Mouse (Mus musculus): ENCODE results near the gene Ppy. TPM values are rescaled to one million over a fixed set of nuclear protein-coding genes. Genes with fewer than 3 reads are reported as not detected.

Ppy gene
- polyA plus RNA-seq, 2 experiments from 2014 or later = not detected

GRCm38 (mm10) chr11:102087931-102088898, 12.9 kb downstream of the Ppy start, which contains the start of gene Mpp2:
TSS of gene Mpp2 (minus strand) at chr11:102088515.
- peak; percentile 24 for ATAC-seq

GRCm38 (mm10) chr11:102087081-102087751, 13.9 kb downstream of the Ppy start:
- ATAC-seq = peak; percentile 83

- ATAC-seq = no peak
Measured at GRCm38 (mm10) chr11:102086331-102086730, 14.8 kb downstream of the Ppy start.

- no peak for ATAC-seq
Measured at GRCm38 (mm10) chr11:102084159-102084558, 17.0 kb downstream of the Ppy start.

GRCm38 (mm10) chr11:102083193-102083592, 17.9 kb downstream of the Ppy start:
- no peak for ATAC-seq

GRCm38 (mm10) chr11:102082322-102082721, 18.8 kb downstream of the Ppy start:
- ATAC-seq = no peak

GRCm38 (mm10) chr11:102073722-102074121, 27.4 kb downstream of the Ppy start:
- ATAC-seq = no peak

- ATAC-seq = no peak
Measured at GRCm38 (mm10) chr11:102072729-102073128, 28.4 kb downstream of the Ppy start.

GRCm38 (mm10) chr11:102070426-102070825, 30.7 kb downstream of the Ppy start:
- ATAC-seq = no peak

- no peak for ATAC-seq
Measured at GRCm38 (mm10) chr11:102069633-102070032, 31.5 kb downstream of the Ppy start.

GRCm38 (mm10) chr11:102068969-102069368, 32.1 kb downstream of the Ppy start:
- ATAC-seq = no peak

- no peak for ATAC-seq
Measured at GRCm38 (mm10) chr11:102063076-102063475, 38.0 kb downstream of the Ppy start.

- ATAC-seq = no peak
Measured at GRCm38 (mm10) chr11:102061941-102062473, 39.1 kb downstream of the Ppy start.

GRCm38 (mm10) chr11:102061236-102061940, 39.7 kb downstream of the Ppy start:
- ATAC-seq = peak; percentile 40

- no peak for ATAC-seq
Measured at GRCm38 (mm10) chr11:102053847-102054246, 47.3 kb downstream of the Ppy start.

- ATAC-seq = no peak
Measured at GRCm38 (mm10) chr11:102053183-102053582, 47.9 kb downstream of the Ppy start.

- no peak for ATAC-seq
Measured at GRCm38 (mm10) chr11:102052697-102053096, 48.4 kb downstream of the Ppy start.

GRCm38 (mm10) chr11:102051954-102052353, 49.2 kb downstream of the Ppy start:
- ATAC-seq = no peak

- no peak for ATAC-seq
Measured at GRCm38 (mm10) chr11:102051541-102051940, 49.6 kb downstream of the Ppy start.

Data from activated CD4-positive, CD25-positive, alpha-beta regulatory T cell, adult 4 months (primary cell).